ENCODE assay signal across 8 mouse cellular contexts in the genomic region with DNA sequence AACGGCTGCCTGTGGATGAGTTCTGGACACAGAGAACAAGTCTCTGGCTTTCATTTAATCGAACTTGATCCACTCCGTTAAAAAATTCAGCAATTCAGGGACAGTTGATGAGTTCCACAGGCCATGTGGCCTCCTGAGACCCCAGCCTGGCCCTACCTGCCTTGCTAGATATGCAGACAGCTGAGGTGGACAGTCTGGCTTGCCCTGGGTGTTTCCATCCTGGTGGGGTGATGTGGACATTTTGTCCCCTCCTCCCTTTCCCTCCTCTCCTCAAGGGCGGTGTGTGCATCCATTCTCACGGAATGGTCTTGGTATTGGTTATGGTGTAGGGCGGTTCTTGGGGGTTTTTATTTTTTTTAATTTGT.
DNase-seq lines count a peak whose midpoint lies in the region; ATAC-seq and TF ChIP-seq lines count a peak whose summit lies in the region.

No protein-coding gene starts in this region.

- H3K4me1 ChIP-seq in heart, embryonic 10.5 days, result peaks cover 17% of the 10 kb centered on the region
- peaks cover 14% of the 10 kb centered on the region for H3K4me1 ChIP-seq in liver, embryonic 12.5 days
- H3K4me1 ChIP-seq in stomach, postnatal 0 days (replicated peaks; ENCODE audit: control insufficient read depth, insufficient read depth), result 0 out of 2 replicates have a peak, but pooled peaks cover 4% of the 10 kb centered on the region

- no peak for ATAC-seq in liver, embryonic 12.5 days
- ATAC-seq in stomach, postnatal 0 days (ENCODE audit: low FRiP score, low TSS enrichment), result peak; percentile 38; the same call in 1 of the 2 replicates

- 76% methylated on average over 6 of the region's 6 CpGs for WGBS in heart, embryonic 10.5 days
- WGBS in liver, embryonic 12.5 days (ENCODE audit: insufficient replicate concordance), result 65% methylated on average over 6 of the region's 6 CpGs
- 56% methylated on average over 6 of the region's 6 CpGs for WGBS in stomach, postnatal 0 days

- TF ChIP-seq EP300 in stomach, postnatal 0 days (optimal IDR thresholded peaks at IDR 0.05), result no peak

- DNase-seq in heart, embryonic 10.5 days (ENCODE audit: low spot score), result no peak
- no peak for DNase-seq in heart, adult 8-10 months (ENCODE audit: low spot score)
- peak; percentile 53 for DNase-seq in thymus, postnatal 4 days
- no peak for DNase-seq in thymus, postnatal 36 days
- no peak for DNase-seq in stomach, postnatal 0 days (ENCODE audit: low spot score)
- no peak for DNase-seq in urinary bladder, postnatal 4 days (ENCODE audit: low spot score in 2 of 2)
- no peak for DNase-seq in thymus, adult 18-20 months

- H3K9ac ChIP-seq in liver, embryonic 12.5 days, result no peak overlapping the region
- peak overlapping the region; percentile 50; the same call in 1 of the 2 replicates for H3K9ac ChIP-seq in stomach, postnatal 0 days (ENCODE audit: low read length)

- H3K27ac ChIP-seq in heart, embryonic 10.5 days, result peak overlapping the region; percentile 69
- peak overlapping the region; percentile 57; the same call in 1 of the 2 replicates for H3K27ac ChIP-seq in liver, embryonic 12.5 days
- H3K27ac ChIP-seq in stomach, postnatal 0 days (replicated peaks), result peak overlapping the region; percentile 92

- no peak for TF ChIP-seq CTCF in stomach, postnatal 0 days (IDR thresholded peaks at IDR 0.05; ENCODE audit: low read depth)

- H3K4me2 ChIP-seq in liver, embryonic 12.5 days, result no peak overlapping the region
- H3K4me2 ChIP-seq in stomach, postnatal 0 days (replicated peaks; ENCODE audit: low read depth), result peak overlapping the region; percentile 35

- H3K27me3 ChIP-seq in heart, embryonic 10.5 days (ENCODE audit: insufficient read depth, poor library complexity, severe bottlenecking), result no peaks in the 10 kb centered on the region; the same call in 1 of the 2 replicates
- no peaks in the 10 kb centered on the region for H3K27me3 ChIP-seq in liver, embryonic 12.5 days (replicated peaks)
- no peaks in the 10 kb centered on the region for H3K27me3 ChIP-seq in stomach, postnatal 0 days (ENCODE audit: control insufficient read depth, insufficient read depth, low read length)

- H3K4me3 ChIP-seq in heart, embryonic 10.5 days, result no peak overlapping the region
- H3K4me3 ChIP-seq in liver, embryonic 12.5 days, result no peak overlapping the region
- no peak overlapping the region for H3K4me3 ChIP-seq in stomach, postnatal 0 days (ENCODE audit: low read depth, low read length)

- no peaks in the 10 kb centered on the region for H3K9me3 ChIP-seq in heart, embryonic 10.5 days
- H3K9me3 ChIP-seq in liver, embryonic 12.5 days (replicated peaks), result no peaks in the 10 kb centered on the region
- H3K9me3 ChIP-seq in stomach, postnatal 0 days (ENCODE audit: control insufficient read depth, low read length), result no peaks in the 10 kb centered on the region

- H3K36me3 ChIP-seq in heart, embryonic 10.5 days, result no peaks in the 10 kb centered on the region
- no peaks in the 10 kb centered on the region for H3K36me3 ChIP-seq in liver, embryonic 12.5 days
- no peaks in the 10 kb centered on the region for H3K36me3 ChIP-seq in stomach, postnatal 0 days (ENCODE audit: control insufficient read depth, insufficient read depth, low read length)
